Mouse (Mus musculus): ENCODE data around the gene Drd3. TPM values are rescaled to one million over a fixed set of nuclear protein-coding genes. Genes with fewer than 3 reads are reported as not detected.

Gene Drd3
- polyA plus RNA-seq, 1 experiment from 2014 or later, result not detected

DNA sequence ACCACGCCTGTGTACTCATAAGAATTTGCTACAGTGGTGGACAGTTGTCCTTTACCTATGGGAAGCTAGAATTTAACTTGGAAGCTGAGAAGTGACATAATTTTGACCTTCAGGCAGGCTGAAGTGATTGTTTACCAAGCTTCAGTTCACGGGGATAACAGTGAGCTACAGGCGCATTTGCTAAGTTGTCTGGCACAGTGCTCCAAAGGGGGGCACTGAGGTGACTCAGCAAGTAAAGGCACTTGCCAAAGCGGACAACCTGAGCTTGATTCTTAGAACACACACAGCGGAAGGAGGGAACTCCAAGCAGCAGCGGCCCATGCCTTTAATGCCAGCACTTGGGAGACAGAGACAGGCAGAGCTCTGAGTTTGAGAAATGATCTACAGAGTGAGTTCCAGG is 106.8 kb downstream of the Drd3 start:
- Histone ChIP-seq H3K4me3 (no peak overlapping the region), H3K9ac (no peak overlapping the region), H3K36me3 (peaks cover 24% of the 10 kb centered on the region), H3K27ac (no peak overlapping the region), H3K4me1 (no peaks in the 10 kb centered on the region), H3K27me3 (no peaks in the 10 kb centered on the region), H3K4me2 (no peak overlapping the region), H3K9me3 (no peaks in the 10 kb centered on the region)
- ATAC-seq (ENCODE audit: borderline replicate concordance, extremely low read depth, low FRiP score, low TSS enrichment), result no peak
- WGBS, result 50% methylated on average over 6 of the region's 6 CpGs

DNA sequence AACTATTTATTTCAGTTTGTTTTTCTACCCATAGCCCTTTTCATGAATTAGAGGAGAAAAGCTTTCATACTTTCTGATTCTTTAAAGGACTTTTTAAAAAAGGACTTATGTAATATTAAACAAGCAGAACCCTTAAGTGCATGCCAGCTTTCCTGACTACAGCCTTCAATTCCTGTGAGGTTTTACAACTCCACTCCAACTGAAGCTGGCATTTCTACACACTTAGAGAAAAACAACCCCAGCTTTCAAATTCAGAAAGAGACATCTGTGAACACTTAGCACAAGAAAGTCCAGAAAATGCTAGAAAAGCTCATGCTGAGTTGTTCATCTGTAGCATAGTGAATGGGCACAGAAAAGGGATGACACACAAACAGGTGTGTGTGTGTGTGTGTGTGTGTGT is 116.0 kb downstream of the Drd3 start:
- no peaks in the 10 kb centered on the region for H3K27me3 ChIP-seq
- ATAC-seq (ENCODE audit: borderline replicate concordance, extremely low read depth, low FRiP score, low TSS enrichment), result no peak
- no peak overlapping the region for H3K9ac ChIP-seq
- H3K4me1 ChIP-seq, result 0 out of 2 replicates have a peak, but pooled peaks cover 3% of the 10 kb centered on the region
- no peak overlapping the region for H3K4me2 ChIP-seq
- peaks cover 20% of the 10 kb centered on the region for H3K36me3 ChIP-seq
- no peak overlapping the region for H3K4me3 ChIP-seq
- no peaks in the 10 kb centered on the region for H3K9me3 ChIP-seq
- H3K27ac ChIP-seq, result no peak overlapping the region

GRCm38 (mm10) chr16:43871419-43871818 is 117.6 kb downstream of the Drd3 start:
- H3K27me3 ChIP-seq, result no peaks in the 10 kb centered on the region
- no peak overlapping the region for H3K4me2 ChIP-seq
- no peaks in the 10 kb centered on the region for H3K9me3 ChIP-seq
- H3K36me3 ChIP-seq, result peaks cover 32% of the 10 kb centered on the region
- no peak overlapping the region for H3K9ac ChIP-seq
- WGBS, result 69% methylated on average over 7 of the region's 7 CpGs
- no peak overlapping the region for H3K27ac ChIP-seq
- H3K4me1 ChIP-seq, result 0 out of 2 replicates have a peak, but pooled peaks cover 3% of the 10 kb centered on the region
- no peak; the same call in 1 of the 2 replicates for ATAC-seq (ENCODE audit: borderline replicate concordance, extremely low read depth, low FRiP score, low TSS enrichment)
- H3K4me3 ChIP-seq, result no peak overlapping the region

Small RNAs within 50 kb of the gene (microRNA-seq; reads per million reads assigned to microRNA genes)
- gene Gm25996, result not detected

Other genes with a start within 250 kb of the Drd3 start
- 0.21 TPM in 1 of 2 replicates, not detected in the other for gene Tigit, start 89.9 kb upstream of the Drd3 start, polyA plus RNA-seq (2015; fragmentation: Nextera tagmentation; extraction: Ambion mirVana)
- gene Ccdc191, start 135.8 kb downstream of the Drd3 start, polyA plus RNA-seq (2015; fragmentation: Nextera tagmentation; extraction: Ambion mirVana), result 11.0 and 15.5 TPM in 2 replicates
- gene Qtrt2, start 172.8 kb downstream of the Drd3 start, polyA plus RNA-seq (2015; fragmentation: Nextera tagmentation; extraction: Ambion mirVana), result 26.2 and 33.4 TPM in 2 replicates
- gene Zdhhc23, start 225.8 kb downstream of the Drd3 start, polyA plus RNA-seq (2015; fragmentation: Nextera tagmentation; extraction: Ambion mirVana), result 1.4 TPM in 2 replicates